Mouse (Mus musculus): ENCODE data around the gene Spata31d1c.

The Spata31d1c gene

DNA sequence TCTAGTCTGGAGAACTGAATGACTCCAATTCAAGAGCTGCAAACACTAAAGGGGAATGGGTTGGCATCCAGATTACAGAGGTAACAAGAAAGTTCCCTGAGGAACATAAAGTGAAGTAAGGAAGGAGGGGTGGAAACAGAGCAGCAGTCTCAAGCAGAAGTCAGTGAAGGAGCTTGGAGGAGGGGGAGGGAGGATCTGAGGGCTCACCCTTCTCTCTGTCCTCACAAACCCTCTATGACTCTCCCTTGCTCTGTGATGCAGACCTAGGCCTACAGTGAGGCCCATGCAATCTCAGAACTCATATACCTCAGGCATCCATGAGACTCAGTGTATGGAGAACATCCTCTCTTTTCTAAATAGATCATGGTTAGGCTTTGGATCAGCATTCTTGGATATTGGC is at the start of gene Spata31d1c:
Gene Spata31d1c (plus strand): TSS at position 301 of the 400 bp plus-strand sequence.
- DNase-seq, result no peak

DNA sequence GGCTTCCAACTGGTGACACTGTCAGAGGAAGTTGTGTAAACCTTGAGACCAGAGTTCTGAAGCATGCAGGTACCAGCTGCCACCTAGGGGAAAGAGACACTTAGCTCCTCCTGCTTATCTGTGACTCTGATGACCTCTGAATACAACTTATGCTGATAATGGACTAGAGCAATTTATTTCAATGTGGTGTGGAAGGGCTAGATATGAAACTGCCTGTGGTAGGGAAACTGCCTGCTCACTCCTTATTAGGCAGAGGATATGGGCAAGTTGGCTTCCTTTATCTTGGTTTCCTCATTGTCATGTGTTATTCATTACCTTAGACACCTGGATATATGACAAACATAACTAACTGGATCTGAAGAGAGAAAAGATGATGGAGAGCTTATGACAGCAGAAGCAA is 44.0 kb upstream of the Spata31d1c start:
- DNase-seq, result no peak

DNA sequence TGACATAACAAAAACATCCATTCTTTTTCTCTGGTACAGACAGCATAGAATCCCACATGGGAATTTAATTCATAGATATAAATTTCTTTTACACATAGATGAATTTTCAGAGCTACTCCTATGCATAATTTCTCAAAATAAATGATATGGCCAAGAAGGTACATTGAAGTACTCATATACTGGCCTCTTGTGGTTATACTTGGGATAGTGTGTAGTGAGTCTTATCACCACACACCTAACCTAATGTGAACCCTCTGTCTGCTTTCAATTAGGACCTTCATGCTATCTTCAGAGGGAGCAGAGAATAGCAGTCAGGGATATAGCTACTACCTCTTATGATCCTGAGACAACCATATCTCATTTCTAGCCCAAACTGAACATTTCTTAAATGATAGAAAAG is 27.4 kb upstream of the Spata31d1c start:
- DNase-seq, result no peak

- no peak for DNase-seq
These were observed 26.1 kb upstream of the Spata31d1c start for GRCm38 (mm10) chr13:65006760-65007159.

- no peak for DNase-seq
These were observed 24.9 kb upstream of the Spata31d1c start for GRCm38 (mm10) chr13:65007971-65008370.

DNA sequence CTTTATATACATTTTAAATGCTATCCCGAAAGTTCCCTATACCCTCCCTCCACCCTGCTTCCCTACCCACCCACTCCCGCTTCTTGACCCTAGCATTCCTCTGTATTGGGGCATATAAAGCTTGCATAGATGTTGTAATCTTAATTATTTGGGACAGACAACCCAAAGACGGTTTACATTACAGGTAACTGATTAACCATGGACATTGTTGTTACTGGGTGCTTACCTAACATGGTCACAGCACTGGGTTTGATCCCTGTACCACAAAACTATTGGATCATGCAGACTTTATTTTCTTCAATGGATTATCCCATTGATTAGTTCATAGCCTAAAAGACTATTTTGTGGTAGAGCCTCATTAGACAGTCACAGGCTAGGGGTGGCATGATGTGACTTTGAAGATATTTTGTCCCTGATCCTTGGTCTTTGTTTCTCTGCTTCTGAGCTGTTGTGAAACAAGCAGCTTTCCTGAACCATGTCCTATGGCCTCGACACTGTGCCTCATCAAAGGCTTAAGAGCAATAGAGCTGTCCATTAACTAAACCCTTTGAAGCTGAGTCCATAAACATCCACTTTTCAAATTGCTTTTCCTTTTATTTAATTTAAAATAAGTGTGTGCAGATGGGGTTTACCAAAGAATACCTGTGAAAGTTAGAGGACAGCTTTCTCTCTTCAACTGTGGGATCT is 21.7 kb upstream of the Spata31d1c start:
- DNase-seq, result no peak

- DNase-seq, result no peak
These were observed 2.2 kb downstream of the Spata31d1c start for GRCm38 (mm10) chr13:65035057-65035456.

DNA sequence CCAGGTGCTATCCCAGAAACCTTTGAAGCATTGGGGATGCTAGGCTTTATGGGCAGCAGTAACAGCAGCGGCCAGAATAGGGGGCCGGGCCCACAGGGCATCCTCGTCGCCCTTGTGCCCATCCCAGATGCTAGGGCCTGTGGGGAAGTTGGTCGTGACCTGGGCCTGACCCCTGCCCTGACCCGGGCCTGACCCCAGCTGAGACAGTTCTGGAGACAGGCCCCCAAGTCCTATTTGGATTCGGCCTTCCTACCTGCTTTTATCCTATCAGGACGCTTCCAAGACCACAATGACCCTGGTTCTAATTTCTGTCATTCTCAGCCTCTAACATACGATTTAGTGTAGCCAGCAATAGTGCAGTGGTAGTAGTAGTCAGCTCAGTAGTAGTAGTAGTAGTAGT is 19.8 kb downstream of the Spata31d1c start, which contains the start of gene Prss47:
Gene Prss47 (minus strand): TSS at position 101 of the 400 bp plus-strand sequence.
- DNase-seq, result no peak

DNA sequence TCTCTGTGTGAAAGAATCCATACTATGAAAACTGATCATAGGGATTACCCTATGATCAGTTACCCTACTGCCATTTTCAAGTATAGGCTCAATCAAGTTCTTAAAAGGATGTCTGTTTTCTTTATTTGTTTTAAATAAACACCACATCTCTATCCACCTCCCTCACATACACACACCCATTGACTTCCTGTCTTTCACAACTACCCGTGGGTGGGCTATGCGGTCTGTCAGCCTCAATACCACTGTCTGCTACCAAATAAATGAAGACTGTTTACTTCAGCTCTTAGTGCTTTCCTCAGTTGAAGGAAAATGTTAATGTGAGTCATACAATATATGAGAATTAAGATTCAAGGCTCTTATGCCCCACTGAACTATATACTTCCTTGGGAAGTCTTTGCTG is 37.1 kb downstream of the Spata31d1c start:
- no peak for DNase-seq
